In genomic region chrX:95658600-95659084, GRCm38 (mm10) we compare ENCODE assay signal across 7 mouse cellular contexts. TPM values are rescaled to one million over a fixed set of nuclear protein-coding genes. Genes with fewer than 3 reads are reported as not detected.
DNase-seq lines count a peak whose midpoint lies in the region; ATAC-seq and TF ChIP-seq lines count a peak whose summit lies in the region.

No protein-coding gene starts in this region.

- peak overlapping the region; percentile 47 for H3K4me2 ChIP-seq in forebrain, embryonic 14.5 days (ENCODE audit: low read length)
- H3K4me2 ChIP-seq in midbrain, embryonic 14.5 days (ENCODE audit: low read length): peak overlapping the region; percentile 53

- peak overlapping the region; percentile 92 for H3K27ac ChIP-seq in layer of hippocampus, adult 2 months
- no peak overlapping the region for H3K27ac ChIP-seq in bone marrow, adult 2 months (ENCODE audit: control insufficient read depth, insufficient read depth, low read depth, low read length, poor library complexity)
- no peak overlapping the region for H3K27ac ChIP-seq in forebrain, embryonic 14.5 days (ENCODE audit: low read depth, low read length)
- peak overlapping the region; percentile 57; the same call in 1 of the 2 replicates for H3K27ac ChIP-seq in midbrain, embryonic 14.5 days (replicated peaks; ENCODE audit: low read depth, low read length)

- peak; percentile 73 for ATAC-seq in forebrain, embryonic 14.5 days
- peak; percentile 63 for ATAC-seq in midbrain, embryonic 14.5 days (ENCODE audit: low FRiP score, low TSS enrichment)

- H3K4me1 ChIP-seq in bone marrow, adult 2 months (ENCODE audit: control insufficient read depth, insufficient read depth, low read length): no peaks in the 10 kb centered on the region
- no peaks in the 10 kb centered on the region for H3K4me1 ChIP-seq in forebrain, embryonic 14.5 days (ENCODE audit: control insufficient read depth, insufficient read depth, low read length)
- peaks cover 6% of the 10 kb centered on the region; the same call in 1 of the 2 replicates for H3K4me1 ChIP-seq in midbrain, embryonic 14.5 days (ENCODE audit: control insufficient read depth, insufficient read depth, low read length)

- no peaks in the 10 kb centered on the region for H3K27me3 ChIP-seq in forebrain, embryonic 14.5 days (replicated peaks; ENCODE audit: control insufficient read depth, insufficient read depth, low read length)
- no peaks in the 10 kb centered on the region for H3K27me3 ChIP-seq in midbrain, embryonic 14.5 days (ENCODE audit: control insufficient read depth, insufficient read depth, low read length)

- H3K9ac ChIP-seq in forebrain, embryonic 14.5 days (ENCODE audit: low read length): peak overlapping the region; percentile 55
- H3K9ac ChIP-seq in midbrain, embryonic 14.5 days (replicated peaks; ENCODE audit: low read length): peak overlapping the region; percentile 58

- peak overlapping the region; percentile 68 for H3K4me3 ChIP-seq in layer of hippocampus, adult 2 months
- peak overlapping the region; percentile 78 for H3K4me3 ChIP-seq in bone marrow, adult 2 months (replicated peaks; ENCODE audit: control insufficient read depth, low read depth, low read length)
- H3K4me3 ChIP-seq in forebrain, embryonic 14.5 days (ENCODE audit: low read depth, low read length): peak overlapping the region; percentile 40
- peak overlapping the region; percentile 46 for H3K4me3 ChIP-seq in midbrain, embryonic 14.5 days (replicated peaks; ENCODE audit: low read depth, low read length)

- DNase-seq in layer of hippocampus, adult 2 months (ENCODE audit: low spot score in 2 of 2): peak; percentile 2 to 9
- DNase-seq in layer of hippocampus, adult 11-12 months (ENCODE audit: low spot score): no peak
- DNase-seq in forebrain, embryonic 14.5 days (ENCODE audit: low spot score): peak; percentile 1
- peak; percentile 25 to 28 for DNase-seq in kidney, postnatal 4 days
- DNase-seq in midbrain, embryonic 14.5 days: no peak
- DNase-seq in embryo, embryonic 10 days (ENCODE audit: low spot score): no peak

- WGBS in bone marrow, adult 2 months: 9% methylated on average over 12 of the region's 12 CpGs
- 45% methylated on average over 12 of the region's 12 CpGs for WGBS in forebrain, embryonic 14.5 days
- 27% methylated on average over 12 of the region's 12 CpGs for WGBS in midbrain, embryonic 14.5 days

- TF ChIP-seq CTCF in layer of hippocampus, adult 2 months (conservative IDR thresholded peaks at IDR 0.05): no peak
- no peak for TF ChIP-seq CTCF in bone marrow, adult 2 months (IDR thresholded peaks at IDR 0.05; ENCODE audit: control insufficient read depth, insufficient read depth, low read length)

- no peak for TF ChIP-seq POLR2A in bone marrow, adult 2 months (IDR thresholded peaks at IDR 0.05; ENCODE audit: borderline replicate concordance, control insufficient read depth, low read depth, low read length)

- H3K36me3 ChIP-seq in forebrain, embryonic 14.5 days (ENCODE audit: control insufficient read depth, insufficient read depth, low read length): no peaks in the 10 kb centered on the region
- H3K36me3 ChIP-seq in midbrain, embryonic 14.5 days (ENCODE audit: control insufficient read depth, insufficient read depth, low read length): no peaks in the 10 kb centered on the region

- no peaks in the 10 kb centered on the region for H3K9me3 ChIP-seq in forebrain, embryonic 14.5 days (replicated peaks; ENCODE audit: control insufficient read depth, low read length)
- no peaks in the 10 kb centered on the region for H3K9me3 ChIP-seq in midbrain, embryonic 14.5 days (ENCODE audit: control insufficient read depth, low read length)

RNA-seq across cellular contexts. Expression of gene Zc4h2, which starts 0.3 kb away (rescaled TPM):
- total RNA-seq in layer of hippocampus, adult 2 months (2021): 10 to 100 TPM; 18.9 to 22.2 TPM
- polyA plus RNA-seq in bone marrow, adult 2 months (2011; ENCODE audit: insufficient read depth, insufficient read length, low replicate concordance, missing spikeins): 1.4 and 1.8 TPM in 2 replicates
- 91.3 and 100 TPM in 2 replicates for polyA plus RNA-seq in forebrain, embryonic 14.5 days (2014; fragmentation: Nextera tagmentation; extraction: Ambion mirVana)
- polyA plus RNA-seq in midbrain, embryonic 14.5 days (2014; fragmentation: Nextera tagmentation; extraction: Ambion mirVana): 80.7 and 86.1 TPM in 2 replicates

RNA-seq across cellular contexts. Expression of gene Zc3h12b, which starts 52.8 kb away (rescaled TPM):
- 10 to 100 TPM; 39.1 to 41.4 TPM for total RNA-seq in layer of hippocampus, adult 2 months (2021)
- not detected in 2 replicates for polyA plus RNA-seq in bone marrow, adult 2 months (2011; ENCODE audit: insufficient read depth, insufficient read length, low replicate concordance, missing spikeins)
- polyA plus RNA-seq in forebrain, embryonic 14.5 days (2014; fragmentation: Nextera tagmentation; extraction: Ambion mirVana): 1.9 and 2.6 TPM in 2 replicates
- polyA plus RNA-seq in midbrain, embryonic 14.5 days (2014; fragmentation: Nextera tagmentation; extraction: Ambion mirVana): 3.5 and 4.8 TPM in 2 replicates

Comparison
In these comparisons a context has a peak if more than half of its experiments do, and no peak if none do; other contexts are left out.
1. DNase-seq: peak in layer of hippocampus, adult 2 months (2 of 2), forebrain, embryonic 14.5 days (single experiment) and kidney, postnatal 4 days (2 of 2); none in layer of hippocampus, adult 11-12 months (single experiment), midbrain, embryonic 14.5 days (single experiment) and embryo, embryonic 10 days (single experiment).
2. H3K27ac ChIP-seq: peak in layer of hippocampus, adult 2 months (single experiment) and midbrain, embryonic 14.5 days (single experiment); none in bone marrow, adult 2 months (single experiment) and forebrain, embryonic 14.5 days (single experiment).
3. RNA of gene Zc4h2, which starts 0.3 kb away (polyA plus RNA-seq): 91.3 to 100 TPM in forebrain, embryonic 14.5 days and 80.7 to 86.1 TPM in midbrain, embryonic 14.5 days; 1.4 to 1.8 TPM in bone marrow, adult 2 months; every median in the first group is over 10 times any median in the second.
4. Peak in every context shown above with its lines, with median percentiles within 50 percentile points of each other: H3K4me3 ChIP-seq.